Mouse (Mus musculus): ENCODE measurements at regions not wholly inside any gene's neighbourhood (a gene's known extent, or its start where the extent isn't known, plus 50 kb on each side); places are given as distances from the start of the nearest gene placed in this dataset.

- no peak for ATAC-seq (replicated peaks; ENCODE audit: low FRiP score, poor library complexity, severe bottlenecking)
Measured at GRCm38 (mm10) chr4:87401316-87402172, 171.3 kb upstream of the Slc24a2 start.

GRCm38 (mm10) chr4:87386835-87387234, 156.6 kb upstream of the Slc24a2 start:
- ATAC-seq (replicated peaks; ENCODE audit: low FRiP score, poor library complexity, severe bottlenecking), result no peak

DNA sequence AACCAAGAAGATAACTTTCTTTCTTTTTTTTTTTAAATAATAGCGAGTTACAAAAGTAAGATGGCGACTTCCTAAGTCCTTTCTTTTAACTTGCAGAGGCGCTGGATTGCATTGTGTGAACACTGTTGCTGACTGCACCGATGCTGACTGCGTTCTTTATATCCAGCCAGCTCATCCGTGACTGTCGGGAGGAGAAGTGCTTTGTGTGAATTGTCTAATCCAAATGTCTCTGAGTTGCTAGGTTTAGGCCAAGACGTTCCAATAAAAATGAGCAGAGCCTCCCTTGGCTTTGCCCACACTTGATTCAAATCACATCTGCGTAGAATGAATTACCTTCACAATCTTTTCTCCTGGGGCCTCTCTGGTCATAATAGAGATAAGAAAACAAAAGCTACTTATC, 156.0 kb upstream of the Slc24a2 start:
- ATAC-seq (replicated peaks; ENCODE audit: low FRiP score, poor library complexity, severe bottlenecking), result no peak

DNA sequence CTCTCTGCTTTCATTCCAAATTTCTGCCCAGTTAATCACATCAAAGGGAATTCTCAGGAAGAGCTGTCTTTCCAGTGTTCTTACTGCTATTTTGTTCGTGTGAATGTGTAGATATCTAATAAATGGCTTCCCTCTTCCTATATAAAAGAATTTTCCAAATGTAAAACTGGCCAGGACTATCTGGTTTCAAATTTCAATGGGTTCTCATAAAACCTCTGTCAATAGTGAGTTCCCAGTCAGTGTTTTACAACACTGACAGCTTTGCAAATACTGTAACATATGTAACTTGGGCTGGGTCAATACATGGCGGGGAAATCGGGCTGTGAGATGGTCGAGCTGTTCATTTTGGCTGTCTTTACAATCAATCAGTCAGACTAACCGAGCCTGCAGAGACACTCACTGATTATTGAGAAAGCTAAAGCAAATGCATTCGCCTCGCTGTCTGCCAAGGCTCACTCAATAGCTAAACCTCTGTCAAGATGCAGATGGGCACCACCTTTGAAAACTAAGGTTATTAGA, 155.0 kb upstream of the Slc24a2 start:
- ATAC-seq (replicated peaks; ENCODE audit: low FRiP score, poor library complexity, severe bottlenecking), result no peak

DNA sequence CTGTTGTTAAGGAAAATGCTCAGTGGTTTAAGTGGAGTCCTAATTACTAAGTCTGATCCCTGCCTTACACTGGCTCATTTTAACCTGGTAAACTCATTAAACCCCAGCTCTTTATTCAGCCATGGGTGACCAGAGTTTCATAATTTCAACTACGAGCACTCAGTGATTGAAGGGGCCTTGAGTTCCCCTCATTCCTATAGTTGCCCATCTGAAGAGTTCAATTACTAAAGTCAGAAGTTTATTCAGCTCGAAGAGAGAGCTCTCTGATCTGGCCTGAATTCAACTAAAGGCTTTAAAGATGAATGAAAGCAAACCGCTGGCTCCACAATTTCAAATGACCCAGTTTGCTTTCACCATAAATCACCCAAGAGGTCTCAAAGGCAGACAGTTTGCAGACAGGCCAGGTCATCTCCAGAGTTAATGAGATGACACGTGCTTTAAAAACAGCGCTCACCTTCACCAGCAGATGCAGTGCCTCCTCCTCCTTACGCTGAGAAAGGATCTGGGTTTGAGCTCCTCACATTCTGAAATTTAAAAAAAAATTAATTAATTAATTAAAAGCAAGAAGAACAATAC, 154.3 kb upstream of the Slc24a2 start:
- no peak for ATAC-seq (replicated peaks; ENCODE audit: low FRiP score, poor library complexity, severe bottlenecking)

GRCm38 (mm10) chr4:87380716-87381115, 150.4 kb upstream of the Slc24a2 start:
- no peak for ATAC-seq (replicated peaks; ENCODE audit: low FRiP score, poor library complexity, severe bottlenecking)

DNA sequence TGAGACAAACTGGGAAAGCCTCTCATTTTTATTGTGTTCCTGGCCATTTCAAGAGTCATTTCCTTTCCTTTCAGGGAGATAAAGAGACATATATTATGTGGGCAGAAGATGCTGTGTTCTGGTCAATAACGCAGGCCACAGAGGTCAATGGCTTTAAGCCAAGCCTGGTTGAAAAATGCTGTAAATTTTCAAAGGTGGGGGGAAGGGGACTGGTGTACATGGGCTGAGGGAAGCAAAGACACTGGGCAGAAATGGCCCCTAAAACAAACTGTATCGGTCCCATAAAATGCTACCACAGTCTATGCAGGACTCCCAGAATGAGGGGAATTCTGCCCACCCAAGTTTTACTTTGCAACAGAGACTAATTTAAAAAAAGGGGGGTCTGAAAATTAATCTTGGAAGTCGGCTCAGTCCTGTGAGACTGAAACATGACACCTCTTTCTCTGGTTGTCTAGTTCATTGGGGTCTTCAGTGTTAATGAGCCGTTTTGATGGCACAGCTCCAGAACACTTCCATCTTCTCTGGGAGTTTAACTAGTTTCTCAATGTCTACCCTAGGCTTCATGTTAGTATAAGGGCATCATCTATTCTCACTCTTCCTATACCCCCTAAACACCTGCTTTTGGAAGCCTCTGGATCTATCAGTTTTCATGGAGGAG, 149.4 kb upstream of the Slc24a2 start:
- no peak for ATAC-seq (replicated peaks; ENCODE audit: low FRiP score, poor library complexity, severe bottlenecking)

- no peak for ATAC-seq (replicated peaks; ENCODE audit: low FRiP score, poor library complexity, severe bottlenecking)
Measured at GRCm38 (mm10) chr4:87371960-87372359, 141.7 kb upstream of the Slc24a2 start.

DNA sequence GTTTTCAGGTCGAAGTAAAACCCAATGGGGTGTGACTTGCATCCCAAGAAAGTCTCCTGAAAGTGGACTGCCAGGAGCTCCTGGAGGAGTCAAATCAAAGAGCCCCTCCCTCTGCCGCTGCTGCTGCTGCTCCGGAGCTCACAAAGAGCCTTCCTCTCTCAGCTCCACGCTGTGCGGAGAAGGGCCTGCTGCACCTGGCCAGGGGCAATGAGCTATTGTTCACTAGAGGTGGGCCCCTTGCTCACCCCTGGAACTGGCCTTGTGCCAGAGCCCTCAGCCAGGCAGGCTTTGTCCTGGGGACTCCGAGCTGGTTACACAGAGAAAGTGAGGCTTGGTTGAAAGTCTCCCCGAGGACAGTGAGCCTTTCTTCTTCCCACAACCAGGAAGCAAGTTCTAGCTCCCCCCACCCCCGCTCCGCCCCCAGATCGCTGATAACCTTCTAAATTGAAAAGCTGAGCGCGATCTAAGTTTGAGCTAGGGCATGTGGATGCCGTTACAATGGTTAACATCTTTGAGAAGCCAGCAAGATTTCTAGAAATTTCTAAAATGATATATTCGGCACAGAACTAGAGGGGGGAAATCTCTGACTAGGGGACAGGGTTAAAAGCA, 139.5 kb upstream of the Slc24a2 start:
- ATAC-seq (replicated peaks; ENCODE audit: low FRiP score, poor library complexity, severe bottlenecking), result no peak

- no peak for ATAC-seq (replicated peaks; ENCODE audit: low FRiP score, poor library complexity, severe bottlenecking)
Measured at GRCm38 (mm10) chr4:87368413-87369160, 138.3 kb upstream of the Slc24a2 start.

GRCm38 (mm10) chr4:87367732-87368412, 137.6 kb upstream of the Slc24a2 start:
- ATAC-seq (replicated peaks; ENCODE audit: low FRiP score, poor library complexity, severe bottlenecking), result peak; percentile 77

DNA sequence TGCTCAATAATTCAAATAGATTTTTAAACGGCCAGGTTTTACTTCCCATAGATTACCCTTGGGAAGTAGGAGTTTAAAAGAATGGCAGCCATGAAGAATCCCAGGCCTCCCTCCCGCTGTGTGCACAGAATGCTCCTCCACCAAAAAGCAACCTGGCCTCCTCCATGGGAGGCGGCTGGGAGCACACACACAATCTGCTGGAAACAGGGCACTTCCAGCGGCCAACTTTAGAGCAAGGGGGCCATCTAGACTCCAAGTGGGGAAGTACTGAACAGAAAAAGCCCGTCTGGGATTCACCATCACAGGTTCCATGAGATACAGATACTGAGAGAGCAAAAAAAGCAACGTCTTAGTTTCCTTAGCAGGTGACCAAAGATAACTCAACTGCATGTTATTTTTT, 131.9 kb upstream of the Slc24a2 start:
- no peak for ATAC-seq (replicated peaks; ENCODE audit: low FRiP score, poor library complexity, severe bottlenecking)

DNA sequence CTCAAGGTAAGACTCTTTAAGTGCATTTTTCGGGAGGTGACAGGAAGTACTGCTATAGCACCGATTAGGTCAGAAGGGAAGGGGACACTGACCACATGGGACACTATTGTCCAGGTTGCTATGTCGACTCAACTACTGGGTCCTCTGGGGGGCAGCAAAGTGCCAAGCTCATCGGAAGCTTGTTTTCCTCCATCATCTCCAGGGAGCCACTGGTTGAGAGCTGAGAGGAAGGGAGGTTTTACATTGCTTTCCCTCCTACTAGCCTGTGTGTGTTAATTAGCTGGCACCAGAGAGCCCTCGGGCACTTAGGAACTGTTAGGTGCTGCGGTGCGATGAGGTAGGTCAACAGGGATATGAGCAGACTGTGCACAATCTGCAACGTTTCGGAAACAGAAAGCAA, 129.2 kb upstream of the Slc24a2 start:
- ATAC-seq (replicated peaks; ENCODE audit: low FRiP score, poor library complexity, severe bottlenecking), result no peak

DNA sequence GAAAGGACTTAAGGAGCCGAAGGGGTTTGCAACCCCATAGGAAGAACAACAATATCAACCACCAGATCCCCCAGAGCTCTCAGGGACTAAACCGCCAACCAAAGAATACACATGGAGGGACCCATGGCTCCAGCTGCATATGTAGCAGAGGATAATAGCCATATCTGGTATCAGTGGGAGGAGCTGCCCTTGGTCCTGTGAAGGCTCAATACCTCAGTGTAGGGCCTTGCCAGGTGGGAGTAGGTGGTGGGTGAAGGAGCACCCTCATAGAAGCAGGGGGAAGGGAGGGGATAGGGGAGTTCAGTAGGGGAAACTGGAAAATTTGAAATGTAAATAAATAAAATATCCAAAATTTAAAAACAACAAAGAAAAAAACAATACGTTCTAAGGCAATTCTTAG, 128.7 kb upstream of the Slc24a2 start:
- no peak for ATAC-seq (replicated peaks; ENCODE audit: low FRiP score, poor library complexity, severe bottlenecking)

- no peak for ATAC-seq (replicated peaks; ENCODE audit: low FRiP score, poor library complexity, severe bottlenecking)
Measured at GRCm38 (mm10) chr4:87332968-87333367, 102.7 kb upstream of the Slc24a2 start.

DNA sequence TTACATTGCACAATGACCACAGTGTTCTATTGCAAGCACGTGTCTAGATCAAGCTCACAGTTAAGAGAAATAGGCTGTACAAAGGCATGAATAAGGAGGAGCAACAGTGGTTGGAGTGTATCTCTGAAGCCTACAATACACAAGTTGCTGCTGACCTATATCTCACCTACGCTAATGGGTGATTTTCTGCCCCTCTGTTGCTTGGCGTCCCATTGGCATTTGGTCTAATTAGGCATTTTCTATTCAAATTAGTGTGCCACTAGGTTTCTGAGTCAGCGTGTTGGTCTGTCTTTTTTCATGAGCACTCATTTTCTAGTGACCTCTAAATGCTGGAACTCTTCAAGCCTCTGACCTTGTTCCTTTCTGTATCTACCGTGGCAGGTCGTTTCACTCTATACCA, 98.9 kb upstream of the Slc24a2 start:
- no peak for ATAC-seq (replicated peaks; ENCODE audit: low FRiP score, poor library complexity, severe bottlenecking)

DNA sequence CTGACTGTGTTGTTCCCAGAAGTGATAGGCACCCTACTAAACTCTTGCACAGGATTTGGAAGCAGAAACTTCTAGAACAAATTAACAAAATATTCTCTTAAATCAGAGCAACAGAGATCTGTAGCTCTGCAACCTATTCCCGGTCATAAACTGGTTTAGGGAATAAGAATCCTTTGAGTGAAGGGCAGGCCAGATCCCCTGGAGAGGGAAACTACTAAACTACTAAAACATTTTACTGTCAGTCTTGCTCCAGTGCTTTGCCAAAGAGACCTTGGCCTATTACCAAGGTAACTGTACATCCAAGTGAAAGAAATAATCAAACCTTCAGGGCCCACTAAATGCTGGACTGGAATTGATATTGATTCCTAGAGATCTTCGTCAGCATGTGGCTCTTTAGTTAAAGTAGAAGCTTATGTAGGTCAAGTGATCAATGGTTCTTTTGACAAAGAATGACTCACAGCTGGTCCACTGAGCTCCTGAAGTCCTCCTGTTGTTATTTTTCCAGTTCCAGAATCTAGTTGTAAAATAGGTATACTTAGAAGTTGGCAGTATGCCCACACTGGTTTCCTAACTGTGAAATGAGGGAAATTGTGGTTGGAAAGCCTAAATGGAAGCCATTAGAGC, 91.6 kb upstream of the Slc24a2 start:
- ATAC-seq (replicated peaks; ENCODE audit: low FRiP score, poor library complexity, severe bottlenecking), result no peak

DNA sequence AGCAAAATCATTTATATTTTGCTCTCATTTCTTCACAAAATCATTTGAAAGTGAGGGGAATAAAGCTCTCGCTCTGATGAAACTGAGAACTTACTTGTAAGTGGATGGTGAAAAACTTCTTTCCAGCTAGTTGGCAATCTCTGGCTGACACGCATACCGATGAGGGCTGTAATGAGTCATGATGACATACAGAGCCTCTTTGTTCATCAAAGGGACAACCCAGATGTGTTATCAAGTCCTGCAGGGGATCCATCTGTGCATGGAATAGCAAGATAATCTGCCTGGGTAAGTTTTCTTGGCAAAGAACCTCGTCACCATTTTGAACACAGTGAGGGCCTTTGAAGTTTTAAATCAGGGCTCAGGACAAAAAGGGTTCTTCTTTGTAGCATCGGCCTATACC, 67.9 kb upstream of the Slc24a2 start:
- ATAC-seq (replicated peaks; ENCODE audit: low FRiP score, poor library complexity, severe bottlenecking), result no peak

- ATAC-seq (replicated peaks; ENCODE audit: low FRiP score, poor library complexity, severe bottlenecking), result no peak
Measured at GRCm38 (mm10) chr4:87294538-87294937, 64.3 kb upstream of the Slc24a2 start.

Data from erythroid progenitor cell, adult 5-6 weeks (primary cell).